Mouse (Mus musculus) layer of hippocampus, postnatal 25 days (tissue): ENCODE measurements at regions not wholly inside any gene's neighbourhood (a gene's known extent, or its start where the extent isn't known, plus 50 kb on each side); places are given as distances from the start of the nearest gene placed in this dataset.

Source experiments
- DNase-seq, 2 experiments: peaks; one replicate each; pipeline ENCODE4 v3.0.0; 2022; ENCODE audit warnings: mixed read lengths in 2 of 2, low spot score in 1 of 2; ENCODE audit errors: extremely low spot score in 1 of 2

DNA sequence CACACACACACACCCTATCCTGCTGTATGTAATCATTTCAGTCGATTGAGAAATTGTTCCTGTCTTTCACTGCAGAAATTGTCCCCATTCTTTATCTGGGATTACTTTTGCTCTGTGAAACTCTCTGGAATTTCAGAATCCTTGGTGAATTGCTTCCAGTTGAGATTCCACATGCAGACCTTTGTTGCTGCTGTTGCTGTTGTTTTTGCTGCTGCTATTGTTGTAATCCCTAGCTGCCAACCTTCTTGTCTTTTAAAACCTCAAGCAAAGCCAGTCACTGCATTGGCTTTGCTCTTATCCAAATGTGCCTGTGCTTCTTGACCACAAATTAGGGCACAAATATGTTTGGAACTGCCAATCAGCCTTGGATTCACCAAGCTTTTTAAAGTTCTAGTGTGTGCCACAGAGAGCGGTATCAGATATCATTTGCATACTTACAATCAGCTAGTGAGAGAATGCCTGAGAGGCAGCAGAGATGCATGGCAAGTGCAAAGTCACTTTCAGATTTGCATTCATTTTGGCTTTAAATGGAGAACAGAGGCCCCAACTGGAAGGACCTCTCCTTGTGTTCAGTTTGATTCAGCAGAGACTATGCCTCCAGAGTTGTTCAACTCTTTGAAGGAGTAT, 1187.0 kb upstream of the Map3k7 start:
- no peak for DNase-seq

DNA sequence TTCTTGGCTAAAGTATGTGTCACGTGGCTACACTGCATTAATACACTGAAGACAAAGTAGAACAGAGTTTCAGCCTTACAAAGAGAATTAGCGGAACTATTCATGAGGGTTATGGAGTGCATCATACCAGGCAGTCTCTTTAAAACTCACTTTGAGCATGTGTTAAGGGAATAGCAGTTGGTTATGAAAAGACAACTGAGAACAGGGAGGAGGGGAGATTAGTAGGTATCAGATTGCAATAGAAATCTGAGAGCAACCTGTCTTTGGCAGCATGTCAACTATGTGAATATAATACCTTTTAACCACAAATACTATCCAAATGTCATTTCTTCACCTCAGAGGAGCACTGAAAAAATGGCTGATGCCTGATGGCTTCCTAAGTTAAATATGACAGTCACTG, 1182.2 kb upstream of the Map3k7 start:
- DNase-seq = no peak

DNA sequence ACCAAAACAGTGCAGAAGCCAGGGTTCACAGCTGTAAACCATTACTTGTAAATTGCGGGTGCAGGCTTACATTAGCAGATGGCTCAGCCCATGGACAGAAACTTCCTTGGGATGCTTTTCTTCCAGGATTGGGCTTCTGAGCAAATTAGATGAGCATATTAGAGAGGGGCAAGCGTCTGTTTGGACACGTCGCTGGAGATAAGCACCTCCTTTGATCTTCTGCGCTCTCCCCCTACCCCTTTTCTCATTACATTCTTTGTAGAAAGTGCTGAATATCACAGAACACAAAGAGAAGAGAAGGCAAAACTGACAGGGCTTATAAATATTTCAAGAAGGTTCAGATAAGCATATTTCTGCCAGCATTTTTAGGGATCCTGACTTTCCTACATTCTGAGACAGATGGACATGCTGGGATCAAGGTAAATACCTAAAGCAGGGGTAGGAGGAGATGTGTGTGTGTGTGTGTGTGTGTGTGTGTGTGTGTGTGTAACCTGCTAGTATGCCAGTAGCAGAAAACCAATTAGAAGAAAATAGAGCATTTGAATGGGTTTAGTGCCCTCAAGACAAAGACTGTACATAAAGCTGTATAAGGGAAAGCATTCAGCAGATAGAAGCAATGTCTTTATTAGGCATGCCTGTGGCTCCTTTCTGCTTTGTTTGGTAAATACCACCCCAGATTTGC, 1173.8 kb upstream of the Map3k7 start:
- no peak for DNase-seq

DNA sequence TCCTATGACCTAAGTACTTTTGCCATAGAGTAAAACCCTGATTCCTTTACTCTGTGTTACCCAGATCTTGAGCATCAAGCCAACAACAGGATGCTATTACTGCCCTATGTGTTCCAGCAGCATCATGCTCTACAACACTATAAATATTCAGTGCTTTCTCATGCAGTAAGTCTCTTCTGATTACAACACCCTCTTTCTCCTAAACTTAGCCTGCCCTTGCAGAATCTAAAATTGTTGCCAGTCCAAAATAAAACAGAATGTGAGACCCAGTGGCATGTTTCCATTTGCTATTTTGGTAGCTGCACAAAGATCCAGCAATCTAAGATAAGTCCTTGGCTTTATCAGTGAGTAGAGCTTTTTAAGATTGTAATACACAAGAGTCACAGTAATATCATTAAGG, 1154.1 kb upstream of the Map3k7 start:
- DNase-seq = no peak

DNA sequence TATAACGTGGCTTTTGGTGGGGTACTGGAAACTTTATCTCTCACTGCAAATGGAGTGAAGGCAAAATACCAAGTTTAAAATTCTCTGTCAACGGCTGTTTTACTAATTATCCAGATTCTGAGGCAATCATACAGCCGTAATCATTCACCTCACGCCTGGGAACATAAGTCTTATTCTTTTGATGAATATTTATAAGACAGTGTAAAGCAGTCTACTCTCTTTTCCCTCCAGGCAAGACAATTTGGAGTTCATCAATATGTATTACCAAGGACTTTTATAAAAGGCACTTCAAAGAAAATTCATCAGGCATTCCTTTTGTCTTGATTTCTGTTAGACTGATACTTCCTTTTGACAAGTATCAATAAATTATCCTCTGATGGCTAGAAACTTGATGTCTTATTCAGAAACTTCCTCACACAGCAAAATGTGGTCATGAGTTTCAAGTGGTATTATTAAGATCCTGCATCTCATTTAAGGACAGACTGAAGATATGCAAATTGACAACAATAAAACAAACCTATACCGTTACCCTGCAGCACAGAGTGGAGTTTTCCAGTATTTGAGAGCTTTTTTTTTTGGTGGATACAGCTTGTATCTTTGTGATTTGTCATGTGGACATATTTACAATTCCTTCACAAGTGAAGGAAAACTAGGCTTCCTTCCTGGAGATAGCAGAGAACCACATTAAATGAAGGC, 1108.4 kb upstream of the Map3k7 start:
- DNase-seq = no peak

DNA sequence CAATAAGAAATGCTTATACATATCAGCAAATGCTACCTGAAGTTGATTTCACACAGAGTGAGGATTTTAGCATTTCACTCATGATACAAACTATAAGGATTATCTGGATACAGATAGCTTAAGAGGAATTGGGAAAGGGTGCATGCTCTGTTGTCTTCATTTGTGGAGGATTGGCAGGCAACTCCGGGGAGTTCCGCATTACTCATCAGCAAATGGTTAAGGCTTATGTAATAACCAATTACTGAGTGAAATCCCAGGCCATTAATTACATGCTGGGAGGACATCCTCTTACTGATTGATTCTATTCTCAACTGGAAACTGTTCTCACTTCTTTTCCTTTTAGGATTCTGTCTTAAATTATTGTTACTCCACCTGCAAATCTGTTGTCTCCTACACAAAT, 1058.9 kb upstream of the Map3k7 start:
- DNase-seq = no peak

DNA sequence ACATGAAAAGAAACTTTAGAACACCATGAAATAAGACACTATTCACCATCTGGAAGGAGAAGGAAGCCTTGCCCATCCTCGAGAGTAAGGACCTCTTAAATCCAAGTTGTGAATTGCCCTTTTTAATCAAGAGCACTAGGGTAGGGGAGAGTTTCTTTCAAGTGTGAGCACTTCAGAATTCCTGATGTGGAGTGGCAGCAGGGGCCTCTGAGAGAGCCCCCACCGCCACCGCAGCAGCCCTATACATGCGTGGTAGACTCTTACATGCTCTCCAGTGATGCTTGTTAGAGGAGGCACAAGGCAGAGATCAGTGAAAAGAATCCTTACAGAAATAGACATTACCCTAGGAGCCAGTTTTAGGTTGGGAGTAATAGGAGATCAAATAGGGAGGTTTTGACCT, 1041.0 kb upstream of the Map3k7 start:
- DNase-seq = no peak

DNA sequence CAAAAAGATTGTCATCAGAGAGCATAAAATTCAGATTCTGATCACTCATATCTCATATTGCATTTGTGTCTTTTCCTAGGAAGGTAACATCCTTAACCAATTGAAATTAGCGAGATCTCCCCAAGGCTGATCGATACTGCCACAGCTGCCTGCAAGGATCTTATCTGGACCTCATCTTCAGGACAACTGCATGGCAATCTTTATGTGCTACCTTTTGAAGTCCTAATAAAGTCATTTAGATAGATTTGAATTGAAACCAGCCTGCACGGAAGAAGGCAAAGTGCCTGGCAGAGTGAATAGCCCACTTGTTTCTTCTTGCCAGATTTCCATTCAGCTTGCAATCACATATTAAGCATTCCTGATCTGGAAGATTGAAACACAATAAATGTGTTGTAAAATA, 1031.5 kb upstream of the Map3k7 start:
- no peak for DNase-seq

DNA sequence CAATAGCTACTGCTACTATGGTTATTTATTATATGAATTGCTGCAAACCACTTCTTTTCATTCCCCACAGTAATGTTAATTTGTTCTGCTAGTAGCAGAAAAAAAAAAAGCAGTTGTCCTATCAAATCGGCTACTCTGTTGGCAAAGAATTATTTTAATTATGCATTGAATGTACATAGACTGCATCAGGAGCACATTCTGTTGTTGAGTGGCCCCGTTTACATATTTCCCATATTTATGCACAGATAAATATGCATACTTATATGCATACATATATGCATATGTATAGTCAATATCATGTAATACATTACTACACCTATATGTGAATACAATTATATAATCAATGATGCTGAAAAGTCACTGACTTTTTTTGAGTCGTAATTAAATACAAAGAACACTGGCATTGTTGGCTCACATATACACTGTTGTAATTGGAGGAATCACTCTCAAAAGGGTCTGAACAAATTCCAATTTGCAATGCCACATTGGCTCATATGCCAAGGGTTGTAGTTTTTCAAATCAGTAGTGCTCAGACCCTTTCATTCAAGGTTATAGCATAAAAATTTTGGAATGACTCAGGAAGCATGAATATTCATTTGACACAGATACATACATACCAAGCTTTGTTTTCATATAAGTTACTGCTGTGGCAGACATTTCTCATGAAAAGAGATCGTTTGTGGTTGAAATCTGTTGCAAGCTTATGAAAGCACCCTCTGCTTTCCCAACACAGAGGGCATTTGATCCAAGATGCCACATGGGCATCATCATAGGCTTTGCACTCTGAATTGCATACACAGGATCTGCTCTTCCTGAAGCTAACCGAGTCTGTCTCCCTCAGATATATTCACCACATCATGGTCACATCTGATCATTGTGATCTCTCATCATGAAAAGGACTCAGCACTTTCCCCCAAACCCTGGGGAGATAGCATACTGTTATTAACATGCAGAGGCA, 1030.6 kb upstream of the Map3k7 start:
- no peak for DNase-seq

DNA sequence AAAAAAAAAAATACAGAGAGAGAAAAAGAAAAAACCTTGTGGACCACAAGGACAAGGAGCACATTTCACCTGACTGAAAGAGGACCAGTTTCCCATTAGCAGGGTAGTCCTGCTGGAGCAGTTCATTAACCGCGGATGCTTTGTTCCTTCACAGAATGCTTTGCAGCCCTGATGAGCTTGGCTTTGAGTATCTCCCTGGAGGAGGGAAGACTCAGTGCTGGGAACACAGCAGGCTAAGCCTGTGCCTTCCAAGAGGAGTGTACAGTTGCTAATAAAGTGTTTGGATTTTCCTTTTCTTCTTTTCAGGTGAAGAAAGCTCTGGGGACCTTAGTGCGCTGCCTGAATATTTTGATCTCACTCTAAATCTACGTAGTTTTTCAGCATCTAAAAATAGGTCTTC, 980.3 kb upstream of the Map3k7 start:
- no peak for DNase-seq

DNA sequence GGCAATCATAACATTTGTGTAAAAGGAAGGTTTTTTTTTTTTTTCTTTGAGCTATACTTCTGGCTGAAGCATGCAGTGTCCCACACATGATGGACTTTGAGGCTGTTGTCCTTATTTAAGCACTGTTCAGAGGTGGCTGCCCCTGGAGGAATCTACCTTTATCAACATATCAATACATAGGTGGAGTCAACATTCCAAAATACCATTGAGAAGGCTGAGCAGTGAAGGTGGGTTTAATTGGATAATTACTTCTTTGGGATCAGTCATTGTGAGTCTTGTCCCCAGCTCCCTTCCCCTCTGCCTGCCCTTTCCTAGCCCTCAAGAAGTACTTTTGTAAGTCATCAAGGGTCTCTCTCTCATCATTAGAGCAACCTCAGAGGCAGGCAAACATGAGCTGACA, 951.9 kb upstream of the Map3k7 start:
- no peak for DNase-seq

DNA sequence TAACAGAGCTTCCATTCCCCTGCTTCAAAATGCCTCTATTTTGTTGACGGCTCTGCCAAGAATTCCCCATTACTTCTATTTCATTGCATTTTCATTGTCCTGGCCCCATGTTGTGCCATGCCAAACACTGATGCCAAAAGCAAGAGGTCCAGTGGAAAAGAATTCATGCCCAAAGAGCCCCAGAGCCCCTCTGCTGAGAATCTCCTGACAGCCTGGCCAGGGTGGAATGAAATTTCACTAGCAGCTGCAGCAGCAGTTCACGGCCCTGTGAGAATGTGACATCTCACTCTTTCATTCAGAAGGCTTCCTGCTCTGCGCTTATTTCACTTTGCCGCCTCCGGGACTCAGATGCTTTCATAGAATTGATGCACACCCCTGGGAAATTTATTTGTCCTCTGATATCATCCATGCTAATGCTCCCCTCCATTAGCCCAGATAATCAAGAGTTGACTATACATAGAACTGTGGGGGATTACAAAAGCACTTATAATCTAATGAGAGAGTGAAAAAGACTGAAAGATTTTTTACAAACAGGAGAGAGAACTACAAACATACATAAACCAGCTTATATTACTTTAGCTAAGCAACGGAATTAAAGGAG, 911.7 kb upstream of the Map3k7 start:
- no peak for DNase-seq

DNA sequence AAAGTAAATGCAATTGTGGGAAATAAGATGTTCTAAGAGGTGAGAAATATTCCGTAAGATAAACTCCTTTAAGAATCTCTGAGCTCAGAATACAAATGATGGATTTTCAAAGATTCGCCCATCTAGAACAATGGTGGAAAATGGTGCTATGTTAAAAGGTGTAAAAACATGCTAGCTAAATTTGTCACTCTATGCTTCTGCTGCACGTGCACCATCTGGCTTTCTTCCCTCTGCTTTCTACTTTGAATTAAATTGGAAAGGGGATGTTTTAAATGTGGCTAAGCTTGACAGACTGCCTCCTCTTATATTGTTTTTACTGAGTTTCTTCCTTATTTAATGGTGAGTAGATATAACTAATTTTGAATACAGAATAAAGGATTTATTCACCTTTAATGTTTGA, 887.7 kb upstream of the Map3k7 start:
- DNase-seq = no peak

DNA sequence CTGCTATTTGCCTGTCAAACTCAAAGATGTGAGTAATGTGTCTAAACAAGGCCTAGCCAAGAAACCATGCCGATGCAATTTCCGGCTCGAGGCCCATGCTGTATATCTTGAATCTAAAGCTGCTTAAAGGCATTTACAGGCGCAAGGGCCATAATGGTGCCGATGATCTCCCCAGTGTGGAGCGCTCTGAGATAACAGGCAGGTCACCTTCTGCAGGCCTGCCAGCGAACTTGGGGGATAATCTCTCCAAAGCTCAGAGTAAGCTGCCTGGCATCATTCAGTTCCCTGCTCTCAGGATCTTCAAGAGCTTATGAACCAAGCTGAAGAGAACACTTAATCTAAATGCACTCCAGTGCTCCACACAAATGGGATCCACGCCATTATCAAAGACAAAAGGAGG, 842.3 kb upstream of the Map3k7 start:
- no peak for DNase-seq

DNA sequence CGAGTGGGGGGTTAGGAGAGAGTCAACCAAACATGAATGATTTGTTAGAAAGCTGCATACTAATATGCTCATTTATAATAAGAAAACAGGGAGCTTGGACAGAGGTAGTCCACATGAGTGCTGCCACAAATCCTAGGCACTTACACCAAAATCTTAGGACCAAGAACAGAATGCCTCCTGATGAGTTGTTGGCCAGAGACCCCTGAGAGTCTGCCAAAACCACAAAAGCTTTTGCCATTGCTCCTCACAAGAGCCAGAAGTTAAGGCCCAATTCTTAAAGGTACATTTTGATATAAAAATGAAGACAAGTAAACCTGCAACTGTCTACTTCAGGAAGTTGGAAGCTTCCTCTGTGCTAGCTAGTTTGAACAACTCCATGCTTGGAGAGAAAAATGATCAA, 820.7 kb upstream of the Map3k7 start:
- DNase-seq = no peak

DNA sequence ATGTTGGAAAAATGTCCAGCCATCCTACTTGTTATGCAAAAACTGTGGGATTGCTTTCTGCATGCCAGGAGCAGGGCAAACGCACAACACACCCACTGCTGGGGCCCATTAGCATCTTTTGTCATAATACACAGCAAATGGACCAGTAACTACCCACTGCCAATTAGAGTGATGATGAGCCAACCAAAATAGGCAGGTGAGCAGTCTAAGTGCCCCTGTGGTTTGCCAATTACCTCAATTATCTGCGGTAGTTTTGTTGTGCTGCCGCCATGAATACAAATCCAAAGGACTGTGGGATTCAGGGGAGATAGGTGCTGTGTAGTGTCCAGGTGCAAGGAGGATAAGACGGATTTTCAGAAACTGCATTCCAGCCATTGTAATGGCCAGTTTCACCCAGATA, 796.5 kb upstream of the Map3k7 start:
- DNase-seq = no peak

DNA sequence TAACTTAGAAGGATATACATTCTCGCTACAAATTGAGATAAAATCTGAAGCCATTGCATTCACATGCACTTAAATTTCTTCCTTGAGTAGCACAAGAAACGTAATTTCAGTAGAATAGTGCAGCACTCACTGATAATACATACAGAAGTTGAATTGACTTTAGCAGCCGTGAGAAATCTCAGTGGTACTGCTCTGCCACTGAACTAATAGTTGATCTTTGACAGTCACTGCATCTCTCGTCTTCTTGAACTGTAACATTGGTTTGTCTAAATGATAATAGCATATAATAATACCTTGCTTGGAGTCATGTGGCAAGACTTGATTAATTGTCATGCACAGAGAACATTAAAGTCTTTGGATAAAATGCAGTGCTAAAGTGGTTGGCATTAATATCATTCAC, 795.5 kb upstream of the Map3k7 start:
- no peak for DNase-seq

DNA sequence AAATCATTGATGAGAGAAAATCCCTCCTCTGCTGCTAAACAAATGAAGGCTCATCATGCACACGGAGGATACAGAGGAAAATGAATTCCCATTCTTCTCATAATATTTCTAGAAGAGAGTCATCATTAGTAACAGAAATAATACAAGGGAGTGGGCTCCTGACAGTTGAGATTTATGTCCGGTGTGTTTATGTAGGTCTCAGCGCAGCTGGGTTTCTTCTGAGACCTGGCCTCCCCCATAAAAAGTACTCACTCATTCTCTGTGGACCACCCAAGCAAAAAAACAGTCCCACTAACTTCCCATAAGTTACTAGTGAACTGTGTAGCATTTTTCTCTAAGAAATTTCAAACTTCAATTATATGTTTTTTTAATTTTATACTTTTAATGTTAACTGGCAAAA, 792.7 kb upstream of the Map3k7 start:
- no peak for DNase-seq

DNA sequence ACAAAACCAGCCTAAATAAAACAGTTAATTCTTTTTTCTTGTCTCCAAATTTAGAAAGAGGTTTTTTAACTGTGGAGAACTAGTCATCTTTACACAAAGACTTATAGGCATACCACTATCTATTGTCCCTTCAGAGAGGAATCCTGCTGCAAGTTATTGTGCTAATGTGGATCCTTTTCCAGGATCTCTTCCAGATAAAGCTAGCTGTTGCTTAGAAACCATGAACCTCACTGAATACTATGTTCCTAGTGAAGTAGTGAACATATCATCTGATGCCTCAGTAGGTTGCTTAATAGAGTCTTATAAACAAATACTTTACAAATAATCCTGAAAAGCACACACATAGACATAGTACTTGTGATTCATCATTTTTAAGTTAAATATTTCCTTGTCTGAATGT, 766.0 kb upstream of the Map3k7 start:
- no peak for DNase-seq

DNA sequence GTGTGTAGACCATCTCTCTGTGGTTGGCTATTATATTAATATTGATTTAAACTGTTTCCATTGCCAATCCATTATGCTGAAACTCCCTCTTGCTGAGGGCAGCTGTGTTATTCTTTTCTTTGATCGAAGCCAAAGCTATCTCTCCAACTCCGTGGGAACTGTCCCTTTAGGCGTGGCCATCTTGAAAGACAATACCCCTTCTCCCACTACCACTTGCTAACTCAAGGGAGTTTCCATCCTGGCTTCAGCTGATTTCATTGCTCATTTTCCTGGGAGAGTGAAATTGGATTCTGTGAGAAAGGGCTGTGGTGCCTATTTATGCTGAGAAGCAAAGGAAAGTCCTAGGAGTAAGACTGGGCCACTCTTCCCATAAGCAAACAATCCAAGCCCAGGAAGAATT, 760.6 kb upstream of the Map3k7 start:
- DNase-seq = no peak
